Mouse (Mus musculus) intestine, embryonic 16.5 days (tissue): Measurements from ENCODE around the gene Psmb11. TPM values are rescaled to one million over a fixed set of nuclear protein-coding genes. Genes with fewer than 3 reads are reported as not detected.

ENCODE experiments used
- ATAC-seq: fragments of 200-750 bp; cut with Nextera tagmentation; 2 replicates; pipeline ENCODE4 v1.8.0; 2017; ENCODE audit warnings: moderate TSS enrichment, moderate library complexity
- H3K27ac ChIP-seq: fragments of 300-500 bp; sonication (generic); 2 replicates; pipeline ENCODE4 v1.5.1; 2014; ENCODE audit warnings: mild to moderate bottlenecking, low read length
- H3K27me3 ChIP-seq: fragments of 300-500 bp; sonication (generic); replicated peaks from 2 replicates; pipeline ENCODE4 v1.6.1; 2014; ENCODE audit warnings: low read length, control low read depth, mixed read lengths; ENCODE audit not compliant: control insufficient read depth, insufficient read depth
- H3K36me3 ChIP-seq: fragments of 300-500 bp; sonication (generic); 2 replicates; pipeline ENCODE4 v1.6.1; 2014; ENCODE audit warnings: low read length, control low read depth; ENCODE audit not compliant: control insufficient read depth, insufficient read depth
- H3K4me1 ChIP-seq: fragments of 300-500 bp; sonication (generic); 2 replicates; pipeline ENCODE4 v1.6.1; 2014; ENCODE audit warnings: low read length, control low read depth, mixed read lengths; ENCODE audit not compliant: control insufficient read depth, insufficient read depth
- H3K4me2 ChIP-seq: fragments of 300-500 bp; sonication (generic); 2 replicates; pipeline ENCODE4 v1.6.1; 2014; ENCODE audit warnings: low read depth, low read length, control low read depth
- H3K4me3 ChIP-seq: fragments of 300-500 bp; sonication (generic); 2 replicates; pipeline ENCODE4 v1.5.1; 2014; ENCODE audit warnings: mild to moderate bottlenecking, low read length
- H3K9ac ChIP-seq: fragments of 300-500 bp; sonication (generic); 2 replicates; pipeline ENCODE4 v1.6.1; 2014; ENCODE audit warnings: low read depth, low read length
- H3K9me3 ChIP-seq: fragments of 300-500 bp; sonication (generic); 2 replicates; pipeline ENCODE4 v1.6.1; 2016; ENCODE audit warnings: low read length, control low read depth; ENCODE audit not compliant: control insufficient read depth
- WGBS: fragments of 180-500 bp; shearing (Covaris S2); extraction: QIAGEN DNeasy Blood & Tissue Kit; methylation state at CpG from one replicate; pipeline ENCODE4 v1.1.7; 2014; 5-methylcytosine and 5-hydroxymethylcytosine counted together
- microRNA counts: library from miRNA; unstranded; fragments of <30 nt; microRNA quantifications from one replicate; lab custom pipeline; 2016
- microRNA-seq: library from miRNA; unstranded; fragments of <30 nt; microRNA quantifications from one replicate; pipeline ENCODE4, GENCODE M21; 2016
- polyA plus RNA-seq: library from polyadenylated mRNA; unstranded; fragments of >200 nt; fragmentation: Nextera tagmentation; extraction: Ambion mirVana; gene quantifications from 2 replicates; pipeline ENCODE4 v1.2.1, GENCODE M21; 2015

The Psmb11 gene
- polyA plus RNA-seq, 1 experiment from 2014 or later: not detected

DNA sequence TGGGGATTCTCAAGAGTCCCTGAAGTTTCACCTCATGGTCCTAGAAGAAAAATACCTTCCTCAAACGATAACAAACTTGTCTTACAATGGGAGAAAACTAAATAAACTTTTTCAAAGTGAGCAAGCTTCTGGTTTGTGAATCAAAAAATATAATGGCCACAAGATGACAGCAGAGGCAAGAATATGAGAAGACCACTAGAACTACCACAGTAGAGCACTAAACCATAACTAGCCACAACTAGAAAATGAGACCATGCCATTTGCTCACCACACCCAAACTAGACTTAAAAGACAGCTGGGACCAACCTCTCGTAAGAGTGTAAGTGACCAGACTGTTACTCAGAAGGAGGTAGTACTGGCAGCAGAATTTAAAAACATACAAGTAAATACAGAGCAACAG lies 38.8 kb downstream of the Psmb11 start:
- no peak overlapping the region for H3K27ac ChIP-seq
- no peak overlapping the region for H3K9ac ChIP-seq
- WGBS: 87% methylated on average over 2 of the region's 2 CpGs
- H3K9me3 ChIP-seq: no peaks in the 10 kb centered on the region
- no peak overlapping the region for H3K4me2 ChIP-seq
- no peaks in the 10 kb centered on the region for H3K4me1 ChIP-seq
- H3K4me3 ChIP-seq: no peak overlapping the region
- ATAC-seq: no peak
- H3K27me3 ChIP-seq: no peaks in the 10 kb centered on the region
- H3K36me3 ChIP-seq: peaks cover 42% of the 10 kb centered on the region

DNA sequence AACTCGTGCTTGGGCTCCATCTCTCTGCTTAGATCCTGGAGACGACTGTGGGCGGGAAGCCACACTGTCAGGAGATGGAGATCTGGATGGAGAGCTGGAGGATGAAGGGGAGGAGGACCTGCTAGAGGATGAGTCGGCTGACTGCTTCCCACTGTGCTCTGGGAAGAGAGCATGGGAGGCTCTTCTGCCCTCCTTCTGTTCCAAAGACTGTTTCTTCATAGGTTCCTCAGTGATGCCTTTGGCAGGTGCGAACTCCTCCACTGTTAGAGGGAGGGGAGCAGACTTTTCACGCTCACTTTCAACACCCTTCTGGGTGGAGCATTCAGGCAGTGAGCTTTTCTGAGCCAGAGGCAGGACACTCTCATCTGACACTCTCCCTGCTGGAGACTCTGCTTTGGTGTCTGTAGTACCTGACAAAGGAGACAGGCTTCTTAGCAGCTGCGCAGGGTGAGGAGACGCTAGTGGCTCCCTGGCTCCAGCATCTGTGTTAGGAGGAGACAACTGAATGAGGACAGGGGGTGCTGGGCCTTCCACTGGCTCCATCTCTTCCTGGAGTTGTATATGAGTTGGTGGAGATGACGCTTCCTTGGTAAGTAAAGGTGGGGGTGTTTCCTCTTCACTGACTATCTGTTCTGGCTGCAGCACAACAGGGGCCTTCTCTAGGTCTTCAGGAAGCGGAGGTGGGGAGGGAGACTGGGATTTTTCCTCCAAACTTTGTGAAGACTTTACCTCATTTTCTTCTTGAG lies 43.4 kb downstream of the Psmb11 start:
- H3K9ac ChIP-seq: no peak overlapping the region
- H3K4me3 ChIP-seq: no peak overlapping the region
- H3K27me3 ChIP-seq: no peaks in the 10 kb centered on the region
- no peak overlapping the region for H3K4me2 ChIP-seq
- WGBS: 91% methylated on average over 10 of the region's 10 CpGs
- peaks cover 28% of the 10 kb centered on the region for H3K36me3 ChIP-seq
- no peak overlapping the region for H3K27ac ChIP-seq
- H3K4me1 ChIP-seq: no peaks in the 10 kb centered on the region
- ATAC-seq: no peak
- H3K9me3 ChIP-seq: no peaks in the 10 kb centered on the region

DNA sequence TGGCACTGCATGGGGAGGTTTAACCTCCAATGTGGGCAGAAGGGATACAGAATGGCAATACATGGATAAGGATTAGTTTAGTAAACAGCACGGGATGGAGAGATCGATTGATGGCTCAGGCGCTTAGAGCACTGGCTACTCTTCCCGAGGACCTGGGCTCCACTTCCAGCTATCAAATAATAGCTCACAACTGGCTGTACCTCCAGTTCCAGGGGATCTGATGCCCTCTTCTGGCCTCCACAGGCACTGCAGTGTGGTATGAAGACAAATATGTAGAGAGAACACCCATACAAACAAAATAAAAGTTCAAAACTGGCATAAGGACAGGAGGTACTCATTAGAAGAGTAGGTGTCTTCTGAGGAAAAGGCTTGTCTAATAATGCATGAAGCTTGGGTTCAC lies 48.1 kb downstream of the Psmb11 start:
- Histone ChIP-seq H3K4me1 (no peaks in the 10 kb centered on the region), H3K9ac (no peak overlapping the region), H3K27ac (no peak overlapping the region), H3K9me3 (no peaks in the 10 kb centered on the region), H3K4me3 (no peak overlapping the region), H3K36me3 (peaks cover 11% of the 10 kb centered on the region), H3K4me2 (no peak overlapping the region), H3K27me3 (no peaks in the 10 kb centered on the region)
- 77% methylated on average over 4 of the region's 4 CpGs for WGBS
- ATAC-seq: no peak

DNA sequence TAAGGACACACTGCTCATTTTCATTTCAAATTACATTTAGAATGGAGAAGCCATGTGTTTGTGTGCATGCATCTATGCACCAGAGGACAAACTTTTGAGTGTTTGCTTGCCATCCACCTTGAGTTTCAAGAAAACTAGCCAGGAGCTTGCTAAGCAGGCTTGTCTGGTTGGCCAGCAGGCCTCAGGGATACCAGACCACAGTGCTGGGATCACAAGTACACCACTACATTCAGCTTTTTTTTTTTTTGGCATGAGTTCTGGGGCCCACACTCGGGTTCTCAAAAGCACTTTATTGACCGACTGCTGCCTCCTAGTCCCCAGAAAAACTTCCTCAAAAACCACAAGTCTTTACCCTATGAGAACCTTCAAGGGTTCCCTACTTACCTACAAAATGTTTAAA lies 53.1 kb downstream of the Psmb11 start:
- no peak overlapping the region for H3K4me2 ChIP-seq
- no peaks in the 10 kb centered on the region for H3K9me3 ChIP-seq
- H3K9ac ChIP-seq: no peak overlapping the region
- WGBS: 67% methylated on average over 2 of the region's 2 CpGs
- H3K27me3 ChIP-seq: no peaks in the 10 kb centered on the region
- peaks cover 16% of the 10 kb centered on the region; the same call in 1 of the 2 replicates for H3K36me3 ChIP-seq
- H3K4me1 ChIP-seq: no peaks in the 10 kb centered on the region
- H3K27ac ChIP-seq: no peak overlapping the region
- no peak for ATAC-seq
- no peak overlapping the region for H3K4me3 ChIP-seq

DNA sequence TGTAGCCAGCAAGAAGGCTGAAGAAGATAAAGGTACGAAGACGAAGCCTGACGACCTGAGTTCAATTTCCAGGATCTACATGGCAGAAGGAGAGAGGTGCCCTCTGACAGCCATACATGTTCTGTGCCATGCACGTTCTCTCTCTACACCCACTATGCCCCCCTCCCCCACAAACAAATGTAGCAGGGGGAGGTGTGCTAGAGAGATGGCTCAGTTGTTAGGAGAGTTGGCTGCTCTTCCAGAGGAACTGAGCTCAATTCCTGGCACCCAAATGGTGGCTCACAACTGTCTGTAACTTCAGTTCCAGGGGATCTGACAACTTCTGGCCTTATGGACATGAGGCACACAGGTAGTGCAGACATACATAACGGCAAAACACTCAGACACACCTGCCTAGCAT lies 55.1 kb downstream of the Psmb11 start:
- H3K27ac ChIP-seq: no peak overlapping the region
- H3K9ac ChIP-seq: no peak overlapping the region
- H3K4me3 ChIP-seq: no peak overlapping the region
- 77% methylated on average over 5 of the region's 5 CpGs for WGBS
- no peak for ATAC-seq
- H3K4me1 ChIP-seq: no peaks in the 10 kb centered on the region
- peaks cover 13% of the 10 kb centered on the region; the same call in 1 of the 2 replicates for H3K36me3 ChIP-seq
- no peaks in the 10 kb centered on the region for H3K9me3 ChIP-seq
- H3K27me3 ChIP-seq: no peaks in the 10 kb centered on the region
- H3K4me2 ChIP-seq: no peak overlapping the region

DNA sequence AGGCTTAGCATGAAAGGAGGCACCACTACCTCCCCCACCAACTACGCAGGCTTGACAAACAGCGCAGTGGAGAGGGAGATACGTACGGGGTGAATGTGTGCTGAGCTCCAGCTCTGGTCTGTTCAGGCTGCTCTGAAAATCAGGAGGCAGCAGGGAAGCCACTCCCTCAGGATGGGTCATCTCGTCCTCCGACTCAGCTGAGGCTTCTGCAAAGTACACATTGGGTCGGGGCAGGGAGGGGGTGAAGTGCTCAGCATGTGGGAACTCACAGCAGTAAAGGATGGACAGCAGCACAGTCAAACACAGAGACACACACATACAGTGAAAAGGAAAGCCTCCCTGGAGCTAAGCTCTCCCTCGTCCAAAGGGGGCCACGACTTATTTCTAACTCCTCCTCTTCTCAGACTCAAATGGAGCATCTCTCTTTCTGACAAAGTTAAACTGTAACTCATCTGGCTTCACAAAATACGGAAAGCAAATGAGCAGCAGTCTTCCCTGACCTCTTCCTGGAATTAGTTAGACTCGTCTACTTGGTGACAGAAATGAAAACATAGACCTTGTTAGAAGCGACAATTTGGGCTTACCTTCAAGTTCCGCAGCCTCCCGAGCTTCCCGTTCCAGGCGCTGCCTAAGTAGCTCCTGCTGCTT lies 57.5 kb downstream of the Psmb11 start:
- Histone ChIP-seq H3K27ac (no peak overlapping the region), H3K4me2 (no peak overlapping the region), H3K27me3 (no peaks in the 10 kb centered on the region), H3K9ac (no peak overlapping the region), H3K4me1 (no peaks in the 10 kb centered on the region), H3K9me3 (no peaks in the 10 kb centered on the region), H3K36me3 (peaks cover 13% of the 10 kb centered on the region; the same call in 1 of the 2 replicates), H3K4me3 (no peak overlapping the region)
- no peak; the same call in 1 of the 2 replicates for ATAC-seq
- whole genome bisulfite sequencing: 73% methylated on average over 16 of the region's 16 CpGs

MicroRNA genes within 50 kb of the gene (microRNA counts, 519-probe panel; counts per million panel counts)
- microRNA mmu-miR-686 (lab: Ali Mortazavi, UCI): 35.7 counts per million

Small RNAs within 50 kb of the gene (microRNA-seq; reads per million reads assigned to microRNA genes)
- gene Mir686: not detected
- gene Mir6948: not detected

Other genes with a start within 250 kb of the Psmb11 start
- gene Slc7a7, start 203.7 kb upstream of the Psmb11 start, polyA plus RNA-seq: 93.8 and 111 TPM in 2 replicates
- gene Mrpl52, start 194.5 kb upstream of the Psmb11 start, polyA plus RNA-seq: 249 and 267 TPM in 2 replicates
- 89.7 and 90.7 TPM in 2 replicates for gene Mmp14, start 189.8 kb upstream of the Psmb11 start, polyA plus RNA-seq
- 53.4 and 65.3 TPM in 2 replicates for gene Lrp10, start 157.3 kb upstream of the Psmb11 start, polyA plus RNA-seq
- 1.2 and 1.6 TPM in 2 replicates for gene Rem2, start 145.3 kb upstream of the Psmb11 start, polyA plus RNA-seq
- 67.2 and 71.8 TPM in 2 replicates for gene Prmt5, start 103.9 kb upstream of the Psmb11 start, polyA plus RNA-seq
- gene Haus4, start 66.8 kb upstream of the Psmb11 start, polyA plus RNA-seq: 46.9 and 56.0 TPM in 2 replicates
- 12.9 and 13.1 TPM in 2 replicates for gene Ajuba, start 43.9 kb upstream of the Psmb11 start, polyA plus RNA-seq
- 6.0 and 7.8 TPM in 2 replicates for gene 4931414P19Rik, start 15.4 kb upstream of the Psmb11 start, polyA plus RNA-seq
- gene Psmb5, start 3.4 kb upstream of the Psmb11 start, polyA plus RNA-seq: 358 and 395 TPM in 2 replicates
- gene Gm17606, start 19.5 kb downstream of the Psmb11 start, polyA plus RNA-seq: not detected in 2 replicates
- gene Cdh24, start 19.9 kb downstream of the Psmb11 start, polyA plus RNA-seq: 1.5 and 1.7 TPM in 2 replicates
- 82.0 and 90.2 TPM in 2 replicates for gene 1700123O20Rik, start 64.8 kb downstream of the Psmb11 start, polyA plus RNA-seq
- 78.7 and 82.6 TPM in 2 replicates for gene Acin1, start 65.5 kb downstream of the Psmb11 start, polyA plus RNA-seq
- gene Gm29776, start 77.4 kb downstream of the Psmb11 start, polyA plus RNA-seq: 0.07 and 0.15 TPM in 2 replicates
- 0.28 TPM in 1 of 2 replicates, not detected in the other for gene Cebpe, start 90.7 kb downstream of the Psmb11 start, polyA plus RNA-seq
- 45.7 and 60.3 TPM in 2 replicates for gene Slc7a8, start 160.5 kb downstream of the Psmb11 start, polyA plus RNA-seq
- 0.13 TPM in 1 of 2 replicates, not detected in the other for gene Rnf212b, start 192.7 kb downstream of the Psmb11 start, polyA plus RNA-seq
- 6.1 and 10.2 TPM in 2 replicates for gene Homez, start 249.5 kb downstream of the Psmb11 start, polyA plus RNA-seq